Mouse (Mus musculus): ENCODE measurements around the gene Gm4201. TPM values are rescaled to one million over a fixed set of nuclear protein-coding genes. Genes with fewer than 3 reads are reported as not detected.
"Not testable (repeated sequence)": the region's sequence is repeated elsewhere in the genome, so short reads cannot be mapped to it uniquely, and the experiment has no call there.

Gm4201 gene
- not detected in 2 replicates for total RNA-seq (2015)
- not detected in 2 replicates for total RNA-seq (2017)

DNA sequence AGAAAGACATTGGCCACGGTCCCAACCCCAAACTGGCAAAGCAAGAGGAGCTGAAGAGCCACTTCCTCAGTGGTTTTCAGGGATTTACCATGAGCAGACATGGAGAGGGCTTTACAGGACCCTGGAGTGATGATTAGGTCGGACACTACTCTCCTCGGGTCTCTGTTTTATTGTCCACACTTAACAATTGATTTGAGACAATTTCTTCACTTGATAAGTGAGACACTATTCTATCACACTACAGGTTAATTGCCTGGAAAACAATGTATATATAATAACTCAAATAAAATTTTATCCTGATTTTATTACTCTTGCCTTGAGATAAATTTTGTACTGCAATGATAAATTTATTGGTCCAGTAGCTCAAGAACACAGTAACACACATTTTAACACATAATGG lies at the start of gene Gm4201:
Gene Gm4201 (minus strand): TSS at position 101 of the 400 bp plus-strand sequence.
- not testable (repeated sequence) for ATAC-seq (replicated peaks; ENCODE audit: poor library complexity)

DNA sequence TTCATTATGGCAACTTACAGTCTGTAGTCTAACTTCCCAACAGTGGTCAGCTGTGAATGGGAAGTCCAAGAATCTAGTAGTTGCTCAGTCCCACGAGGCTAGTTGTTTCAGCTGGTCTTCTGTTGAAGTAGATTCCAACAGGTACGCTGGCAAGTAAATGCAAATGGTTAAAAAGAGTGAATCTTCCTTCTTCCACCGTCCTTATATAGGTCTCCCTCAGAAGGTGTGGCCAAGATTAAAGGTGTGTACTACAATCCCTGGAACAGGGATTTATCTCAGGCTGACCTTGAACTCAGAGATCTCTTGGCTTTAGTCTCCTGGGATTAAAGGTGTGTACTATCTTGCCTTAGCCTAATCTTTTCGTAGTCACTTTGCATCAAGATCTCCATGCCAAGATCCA lies 22.9 kb upstream of the Gm4201 start, which contains the start of gene Gm4565:
Gene Gm4565 (minus strand): TSS at position 101 of the 400 bp plus-strand sequence.
- not testable (repeated sequence) for ATAC-seq (replicated peaks; ENCODE audit: poor library complexity)

DNA sequence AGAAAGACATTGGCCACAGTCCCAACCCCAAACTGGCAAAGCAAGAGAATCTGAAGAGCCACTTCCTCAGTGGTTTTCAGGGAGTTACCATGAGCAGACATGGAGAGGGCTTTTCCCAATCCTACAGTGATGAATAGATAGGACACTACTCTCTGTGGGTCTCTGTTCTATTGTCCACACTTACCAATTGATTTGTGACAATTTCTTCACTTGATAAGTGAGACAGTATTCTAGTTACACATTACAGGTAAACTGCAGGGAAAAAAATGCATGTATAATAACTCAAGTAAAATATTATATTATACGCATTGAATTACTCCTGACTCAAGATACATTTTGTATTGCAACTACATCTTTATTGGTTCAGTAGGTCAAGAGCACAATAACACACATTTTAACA lies 30.4 kb downstream of the Gm4201 start, which contains the start of gene Gm8677:
Gene Gm8677 (minus strand): TSS at position 101 of the 400 bp plus-strand sequence.
- not testable (repeated sequence) for ATAC-seq (replicated peaks; ENCODE audit: poor library complexity)

DNA sequence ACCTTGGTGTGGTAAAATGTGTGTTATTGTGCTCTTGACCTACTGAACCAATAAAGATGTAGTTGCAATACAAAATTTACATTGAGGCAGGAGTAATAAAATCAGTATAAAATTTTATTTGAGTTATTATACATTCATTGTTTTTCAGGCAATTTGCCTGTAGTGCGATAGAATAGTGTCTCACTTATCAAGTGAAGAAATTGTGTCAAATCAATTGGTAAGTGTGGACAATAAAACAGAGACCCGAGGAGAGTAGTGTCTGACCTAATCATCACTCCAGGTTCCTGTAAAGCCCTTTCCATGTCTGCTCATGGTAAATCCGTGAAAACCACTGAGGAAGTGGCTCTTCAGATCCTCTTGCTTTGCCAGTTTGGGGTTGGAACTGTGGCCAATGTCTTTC lies 42.5 kb downstream of the Gm4201 start, which contains the start of gene Vmn1r152:
Gene Vmn1r152 (plus strand): TSS at position 301 of the 400 bp plus-strand sequence.
- not testable (repeated sequence) for ATAC-seq (replicated peaks; ENCODE audit: poor library complexity)

Other genes with a start within 250 kb of the Gm4201 start
- not detected in 2 replicates for gene Gm4187, start 235.6 kb downstream of the Gm4201 start, total RNA-seq (2015)
- gene Gm4187, start 235.6 kb downstream of the Gm4201 start, total RNA-seq (2017) = not detected in 2 replicates
- not detected in 2 replicates for gene Gm8660, start 194.3 kb downstream of the Gm4201 start, total RNA-seq (2015)
- gene Gm8660, start 194.3 kb downstream of the Gm4201 start, total RNA-seq (2017) = not detected in 2 replicates
- not detected in 2 replicates for gene Vmn1r148, start 151.8 kb downstream of the Gm4201 start, total RNA-seq (2015)
- not detected in 2 replicates for gene Vmn1r148, start 151.8 kb downstream of the Gm4201 start, total RNA-seq (2017)
- not detected in 2 replicates for gene Vmn1r149, start 127.1 kb downstream of the Gm4201 start, total RNA-seq (2015)
- not detected in 2 replicates for gene Vmn1r149, start 127.1 kb downstream of the Gm4201 start, total RNA-seq (2017)
- gene Gm10665, start 101.3 kb downstream of the Gm4201 start, total RNA-seq (2015) = not detected in 2 replicates
- not detected in 2 replicates for gene Gm10665, start 101.3 kb downstream of the Gm4201 start, total RNA-seq (2017)
- not detected in 2 replicates for gene Vmn1r151, start 65.7 kb downstream of the Gm4201 start, total RNA-seq (2015)
- not detected in 2 replicates for gene Vmn1r151, start 65.7 kb downstream of the Gm4201 start, total RNA-seq (2017)
- gene Vmn1r152, start 42.4 kb downstream of the Gm4201 start, total RNA-seq (2015) = not detected in 2 replicates
- not detected in 2 replicates for gene Vmn1r152, start 42.4 kb downstream of the Gm4201 start, total RNA-seq (2017)
- gene Gm8677, start 30.5 kb downstream of the Gm4201 start, total RNA-seq (2015) = not detected in 2 replicates
- not detected in 2 replicates for gene Gm8677, start 30.5 kb downstream of the Gm4201 start, total RNA-seq (2017)
- not detected in 2 replicates for gene Gm4565, start 22.8 kb upstream of the Gm4201 start, total RNA-seq (2015)
- not detected in 2 replicates for gene Gm4565, start 22.8 kb upstream of the Gm4201 start, total RNA-seq (2017)
- gene Vmn1r155, start 92.7 kb upstream of the Gm4201 start, total RNA-seq (2015) = not detected in 2 replicates
- not detected in 2 replicates for gene Vmn1r155, start 92.7 kb upstream of the Gm4201 start, total RNA-seq (2017)
- not detected in 2 replicates for gene Gm8693, start 127.0 kb upstream of the Gm4201 start, total RNA-seq (2015)
- gene Gm8693, start 127.0 kb upstream of the Gm4201 start, total RNA-seq (2017) = not detected in 2 replicates
- gene Gm4567, start 154.4 kb upstream of the Gm4201 start, total RNA-seq (2015) = not detected in 2 replicates
- not detected in 2 replicates for gene Gm4567, start 154.4 kb upstream of the Gm4201 start, total RNA-seq (2017)
- gene Vmn1r157, start 196.4 kb upstream of the Gm4201 start, total RNA-seq (2015) = not detected in 2 replicates
- gene Vmn1r157, start 196.4 kb upstream of the Gm4201 start, total RNA-seq (2017) = not detected in 2 replicates
- gene Vmn1r158, start 225.4 kb upstream of the Gm4201 start, total RNA-seq (2015) = not detected in 2 replicates
- gene Vmn1r158, start 225.4 kb upstream of the Gm4201 start, total RNA-seq (2017) = not detected in 2 replicates